Mouse (Mus musculus) MEL-GATA-1-ER (cell line): ENCODE measurements around the gene Eif2ak1.

ENCODE experiments used
- DNase-seq: peaks from one replicate; pipeline ENCODE4 v3.0.0-alpha.2; 2012; ENCODE audit warnings: low read depth; ENCODE audit errors: extremely low read depth

Gene Eif2ak1

GRCm38 (mm10) chr5:143948361-143948760 lies 130.8 kb downstream of the Eif2ak1 start:
- DNase-seq, result no peak

GRCm38 (mm10) chr5:143950016-143950415 lies 132.4 kb downstream of the Eif2ak1 start:
- no peak for DNase-seq
